Mouse (Mus musculus): Measurements from ENCODE around the gene Tmsb4x. TPM values are rescaled to one million over a fixed set of nuclear protein-coding genes. Genes with fewer than 3 reads are reported as not detected.
A peak's percentile ranks its signal among the peaks of the same experiment; 100 is the strongest.

Tmsb4x gene
- polyA plus RNA-seq (2016; fragmentation: Nextera tagmentation; extraction: Ambion mirVana), result 3,404 and 3,505 TPM in 2 replicates

GRCm38 (mm10) chrX:167208978-167209754, at the start of gene Tmsb4x:
Gene Tmsb4x (minus strand): TSS chrX:167209315.
- Histone ChIP-seq H3K4me2 (peak within 1 kb of the TSS; percentile 71), H3K27ac (ENCODE audit: poor library complexity, severe bottlenecking) (peak within 1 kb of the TSS; percentile 95), H3K9me3 (replicated peaks) (no peaks in the 10 kb centered on the region), H3K27me3 (replicated peaks) (no peaks in the 10 kb centered on the region), H3K36me3 (peaks cover 6% of the 10 kb centered on the region; the same call in 1 of the 2 replicates), H3K9ac (peak within 1 kb of the TSS; percentile 93), H3K4me3 (peak within 1 kb of the TSS; percentile 77), H3K4me1 (replicated peaks) (peaks cover 19% of the 10 kb centered on the region)
- WGBS, result 12% methylated on average over 39 of the region's 39 CpGs
- peak; percentile 83 for ATAC-seq (ENCODE audit: insufficient number of reproducible peaks, low FRiP score)

GRCm38 (mm10) chrX:167241736-167242135, 32.6 kb upstream of the Tmsb4x start:
- Histone ChIP-seq H3K9ac (no peak overlapping the region), H3K9me3 (replicated peaks) (no peaks in the 10 kb centered on the region), H3K4me3 (no peak overlapping the region), H3K4me2 (no peak overlapping the region), H3K27me3 (replicated peaks) (0 out of 2 replicates have a peak, but pooled peaks cover 3% of the 10 kb centered on the region), H3K36me3 (no peaks in the 10 kb centered on the region), H3K4me1 (replicated peaks) (no peaks in the 10 kb centered on the region), H3K27ac (ENCODE audit: poor library complexity, severe bottlenecking) (no peak overlapping the region)
- no peak for ATAC-seq (ENCODE audit: insufficient number of reproducible peaks, low FRiP score)
- WGBS, result 87% methylated on average over 3 of the region's 3 CpGs

GRCm38 (mm10) chrX:167239293-167239921, 30.3 kb upstream of the Tmsb4x start:
- Histone ChIP-seq H3K9me3 (replicated peaks) (no peaks in the 10 kb centered on the region), H3K4me2 (no peak overlapping the region), H3K27ac (ENCODE audit: poor library complexity, severe bottlenecking) (no peak overlapping the region), H3K36me3 (no peaks in the 10 kb centered on the region), H3K27me3 (replicated peaks) (0 out of 2 replicates have a peak, but pooled peaks cover 3% of the 10 kb centered on the region), H3K9ac (no peak overlapping the region), H3K4me1 (replicated peaks) (no peaks in the 10 kb centered on the region), H3K4me3 (no peak overlapping the region)
- 66% methylated on average over 9 of the region's 9 CpGs for WGBS
- no peak for ATAC-seq (ENCODE audit: insufficient number of reproducible peaks, low FRiP score)

- H3K27me3 ChIP-seq (replicated peaks), result no peaks in the 10 kb centered on the region
- no peak overlapping the region for H3K4me3 ChIP-seq
- no peak overlapping the region for H3K27ac ChIP-seq (ENCODE audit: poor library complexity, severe bottlenecking)
- H3K36me3 ChIP-seq, result no peaks in the 10 kb centered on the region
- H3K9ac ChIP-seq, result no peak overlapping the region
- WGBS, result 23% methylated on average over 9 of the region's 9 CpGs
- ATAC-seq (ENCODE audit: insufficient number of reproducible peaks, low FRiP score), result 0 out of 2 replicates have a peak, but pooled peaks have one; percentile 11
- no peaks in the 10 kb centered on the region for H3K4me1 ChIP-seq (replicated peaks)
- H3K9me3 ChIP-seq (replicated peaks), result no peaks in the 10 kb centered on the region
- no peak overlapping the region for H3K4me2 ChIP-seq
Observed at GRCm38 (mm10) chrX:167233104-167233687, 24.1 kb upstream of the Tmsb4x start.

- Histone ChIP-seq H3K4me3 (no peak overlapping the region), H3K27ac (ENCODE audit: poor library complexity, severe bottlenecking) (no peak overlapping the region), H3K4me1 (replicated peaks) (no peaks in the 10 kb centered on the region), H3K9me3 (replicated peaks) (no peaks in the 10 kb centered on the region), H3K36me3 (no peaks in the 10 kb centered on the region), H3K27me3 (replicated peaks) (no peaks in the 10 kb centered on the region), H3K9ac (no peak overlapping the region), H3K4me2 (no peak overlapping the region)
- ATAC-seq (ENCODE audit: insufficient number of reproducible peaks, low FRiP score), result no peak
- 58% methylated on average over 8 of the region's 8 CpGs for WGBS
Observed at GRCm38 (mm10) chrX:167231150-167231549, 22.0 kb upstream of the Tmsb4x start.

GRCm38 (mm10) chrX:167229819-167230218, 20.7 kb upstream of the Tmsb4x start:
- 35% methylated on average over 1 of the region's 1 CpGs for WGBS
- H3K27ac ChIP-seq (ENCODE audit: poor library complexity, severe bottlenecking), result no peak overlapping the region
- no peak overlapping the region for H3K9ac ChIP-seq
- H3K4me3 ChIP-seq, result no peak overlapping the region
- no peaks in the 10 kb centered on the region for H3K27me3 ChIP-seq (replicated peaks)
- H3K4me2 ChIP-seq, result no peak overlapping the region
- ATAC-seq (ENCODE audit: insufficient number of reproducible peaks, low FRiP score), result no peak
- H3K36me3 ChIP-seq, result no peaks in the 10 kb centered on the region
- no peaks in the 10 kb centered on the region for H3K9me3 ChIP-seq (replicated peaks)
- H3K4me1 ChIP-seq (replicated peaks), result no peaks in the 10 kb centered on the region

GRCm38 (mm10) chrX:167229206-167229605, 20.1 kb upstream of the Tmsb4x start:
- Histone ChIP-seq H3K9me3 (replicated peaks) (no peaks in the 10 kb centered on the region), H3K27me3 (replicated peaks) (no peaks in the 10 kb centered on the region), H3K27ac (ENCODE audit: poor library complexity, severe bottlenecking) (no peak overlapping the region), H3K36me3 (no peaks in the 10 kb centered on the region), H3K4me3 (no peak overlapping the region), H3K4me2 (no peak overlapping the region), H3K4me1 (replicated peaks) (no peaks in the 10 kb centered on the region), H3K9ac (no peak overlapping the region)
- no peak for ATAC-seq (ENCODE audit: insufficient number of reproducible peaks, low FRiP score)
- WGBS, result 40% methylated on average over 6 of the region's 6 CpGs

GRCm38 (mm10) chrX:167227756-167228155, 18.6 kb upstream of the Tmsb4x start:
- Histone ChIP-seq H3K9ac (no peak overlapping the region), H3K4me1 (replicated peaks) (no peaks in the 10 kb centered on the region), H3K9me3 (replicated peaks) (no peaks in the 10 kb centered on the region), H3K27me3 (replicated peaks) (no peaks in the 10 kb centered on the region), H3K36me3 (no peaks in the 10 kb centered on the region), H3K4me3 (no peak overlapping the region), H3K4me2 (no peak overlapping the region), H3K27ac (ENCODE audit: poor library complexity, severe bottlenecking) (no peak overlapping the region)
- no peak for ATAC-seq (ENCODE audit: insufficient number of reproducible peaks, low FRiP score)
- WGBS, result 90% methylated on average over 6 of the region's 6 CpGs

- WGBS, result 73% methylated on average over 7 of the region's 7 CpGs
- H3K4me2 ChIP-seq, result no peak overlapping the region
Observed at GRCm38 (mm10) chrX:167227138-167227537, 18.0 kb upstream of the Tmsb4x start.

GRCm38 (mm10) chrX:167226570-167226969, 17.5 kb upstream of the Tmsb4x start:
- H3K36me3 ChIP-seq, result no peaks in the 10 kb centered on the region
- H3K9me3 ChIP-seq (replicated peaks), result no peaks in the 10 kb centered on the region
- H3K27me3 ChIP-seq (replicated peaks), result no peaks in the 10 kb centered on the region
- H3K9ac ChIP-seq, result no peak overlapping the region
- no peak for ATAC-seq (ENCODE audit: insufficient number of reproducible peaks, low FRiP score)
- no peaks in the 10 kb centered on the region for H3K4me1 ChIP-seq (replicated peaks)
- H3K4me3 ChIP-seq, result no peak overlapping the region
- no peak overlapping the region for H3K4me2 ChIP-seq
- 84% methylated on average over 5 of the region's 5 CpGs for WGBS
- H3K27ac ChIP-seq (ENCODE audit: poor library complexity, severe bottlenecking), result no peak overlapping the region

More at GRCm38 (mm10) chrX:167227138-167227537, 18.0 kb upstream of the Tmsb4x start:
- Histone ChIP-seq H3K27me3 (replicated peaks) (no peaks in the 10 kb centered on the region), H3K9me3 (replicated peaks) (no peaks in the 10 kb centered on the region), H3K9ac (no peak overlapping the region), H3K4me1 (replicated peaks) (no peaks in the 10 kb centered on the region), H3K27ac (ENCODE audit: poor library complexity, severe bottlenecking) (no peak overlapping the region), H3K4me3 (no peak overlapping the region), H3K36me3 (no peaks in the 10 kb centered on the region)
- ATAC-seq (ENCODE audit: insufficient number of reproducible peaks, low FRiP score), result no peak

- no peaks in the 10 kb centered on the region for H3K36me3 ChIP-seq
- peaks cover 15% of the 10 kb centered on the region; the same call in 1 of the 2 replicates for H3K4me1 ChIP-seq (replicated peaks)
- 23% methylated on average over 8 of the region's 8 CpGs for WGBS
- no peaks in the 10 kb centered on the region for H3K27me3 ChIP-seq (replicated peaks)
- H3K27ac ChIP-seq (ENCODE audit: poor library complexity, severe bottlenecking), result peak overlapping the region; percentile 60; the same call in 1 of the 2 replicates
- H3K9ac ChIP-seq, result no peak overlapping the region
- ATAC-seq (ENCODE audit: insufficient number of reproducible peaks, low FRiP score), result peak; percentile 63; the same call in 1 of the 2 replicates
- H3K4me3 ChIP-seq, result no peak overlapping the region
- no peaks in the 10 kb centered on the region for H3K9me3 ChIP-seq (replicated peaks)
- H3K4me2 ChIP-seq, result peak overlapping the region; percentile 33; the same call in 1 of the 2 replicates
Observed at GRCm38 (mm10) chrX:167212707-167213106, 3.6 kb upstream of the Tmsb4x start.
